Mouse (Mus musculus) embryonic facial prominence, embryonic 11.5 days (tissue): ENCODE results near the gene Morf4l2. TPM values are rescaled to one million over a fixed set of nuclear protein-coding genes. Genes with fewer than 3 reads are reported as not detected.
A peak's percentile ranks its signal among the peaks of the same experiment; 100 is the strongest.
"Not testable (repeated sequence)": the region's sequence is repeated elsewhere in the genome, so short reads cannot be mapped to it uniquely, and the experiment has no call there.

Experiments
- ATAC-seq: fragments of 200-750 bp; cut with Nextera tagmentation; replicated peaks from 2 replicates; pipeline ENCODE4 v1.8.0; 2017; ENCODE audit warnings: low read depth; ENCODE audit not compliant: insufficient number of reproducible peaks, low FRiP score, low TSS enrichment
- DNase-seq: peaks from one replicate; pipeline ENCODE4 v3.0.0-alpha.2; 2015; ENCODE audit warnings: low spot score
- H3K27ac ChIP-seq: fragments of 300-500 bp; sonication (generic); replicated peaks from 2 replicates; pipeline ENCODE4 v1.5.1; 2014; ENCODE audit warnings: mild to moderate bottlenecking, low read depth, low read length, control low read depth
- H3K27me3 ChIP-seq: fragments of 300-500 bp; sonication (generic); 2 replicates; pipeline ENCODE4 v1.6.1; 2014; ENCODE audit warnings: mild to moderate bottlenecking, low read length, moderate library complexity, mixed read lengths; ENCODE audit not compliant: control insufficient read depth, insufficient read depth
- H3K36me3 ChIP-seq: fragments of 300-500 bp; sonication (generic); replicated peaks from 2 replicates; pipeline ENCODE4 v1.6.1; 2014; ENCODE audit warnings: low read depth, mild to moderate bottlenecking, low read length, moderate library complexity, mixed read lengths; ENCODE audit not compliant: control insufficient read depth, insufficient read depth
- H3K4me1 ChIP-seq: fragments of 300-500 bp; sonication (generic); 2 replicates; pipeline ENCODE4 v1.6.1; 2014; ENCODE audit warnings: low read length, mixed read lengths; ENCODE audit not compliant: control insufficient read depth, insufficient read depth
- H3K4me2 ChIP-seq: fragments of 300-500 bp; sonication (generic); 2 replicates; pipeline ENCODE4 v1.6.1; 2014; ENCODE audit warnings: low read depth, mild to moderate bottlenecking, control low read depth, low read length, moderate library complexity
- H3K4me3 ChIP-seq: fragments of 300-500 bp; sonication (generic); 2 replicates; pipeline ENCODE4 v1.5.1; 2014; ENCODE audit warnings: low read depth, low read length, control low read depth
- H3K9ac ChIP-seq: fragments of 300-500 bp; sonication (generic); replicated peaks from 2 replicates; pipeline ENCODE4 v1.6.1; 2014; ENCODE audit warnings: mild to moderate bottlenecking, control low read depth, low read length
- H3K9me3 ChIP-seq: fragments of 300-500 bp; sonication (generic); replicated peaks from 2 replicates; pipeline ENCODE4 v1.6.1; 2016; ENCODE audit warnings: mild to moderate bottlenecking, low read length, inconsistent platforms, mixed read lengths; ENCODE audit not compliant: control insufficient read depth
- WGBS: fragments of 180-500 bp; shearing (Covaris S2); extraction: QIAGEN DNeasy Blood & Tissue Kit; methylation state at CpG from one replicate; pipeline ENCODE4 v1.1.7; 2014; 5-methylcytosine and 5-hydroxymethylcytosine counted together
- polyA plus RNA-seq: library from polyadenylated mRNA; unstranded; fragments of >200 nt; fragmentation: Nextera tagmentation; extraction: Ambion mirVana; gene quantifications from 2 replicates; pipeline ENCODE4 v1.2.1, GENCODE M21; 2014

The Morf4l2 gene
- polyA plus RNA-seq, 1 experiment from 2014 or later = 708 TPM

DNA sequence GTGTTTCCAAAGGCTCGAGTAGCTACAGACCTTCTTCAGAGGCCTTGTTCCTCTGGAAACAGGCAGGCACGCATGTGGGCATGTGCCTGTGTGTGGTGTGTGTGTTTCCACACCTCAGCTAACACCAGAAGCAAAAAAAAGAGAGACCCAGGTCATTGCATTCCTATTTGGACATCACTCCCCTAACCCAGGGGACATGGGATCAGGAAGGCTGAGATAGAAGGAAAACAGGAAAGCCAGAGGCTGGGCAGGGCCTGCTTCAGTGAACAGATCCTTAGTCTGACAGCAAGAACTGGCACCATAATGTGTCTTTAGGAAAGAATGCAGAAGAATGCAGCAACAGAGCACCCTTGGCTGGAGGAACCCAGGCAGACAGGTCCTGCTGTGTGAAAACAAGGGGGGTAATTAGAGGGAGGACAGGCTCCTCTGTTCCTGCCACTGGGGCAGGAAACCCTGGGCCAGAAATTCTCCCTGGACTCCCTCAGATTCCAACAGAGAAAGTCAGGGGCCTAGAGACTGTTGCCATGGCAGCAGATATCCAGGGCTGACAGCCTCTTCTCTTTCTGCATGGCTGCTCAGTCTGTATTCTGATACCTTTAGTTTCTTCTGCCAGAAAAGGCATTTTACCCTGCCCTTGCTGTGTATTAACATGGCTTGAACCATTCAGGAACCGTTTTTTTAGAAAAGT is 51.7 kb downstream of the Morf4l2 start:
- H3K4me3 ChIP-seq, H3K4me1 ChIP-seq, DNase-seq, H3K4me2 ChIP-seq, H3K27me3 ChIP-seq, H3K9ac ChIP-seq, H3K27ac ChIP-seq, H3K36me3 ChIP-seq, H3K9me3 ChIP-seq: not testable (repeated sequence)
- 54% methylated on average over 3 of the region's 3 CpGs for WGBS
- ATAC-seq = peak; percentile 83

Other genes with a start within 250 kb of the Morf4l2 start
- gene Kir3dl1, start 225.7 kb downstream of the Morf4l2 start, polyA plus RNA-seq = not detected in 2 replicates
- not detected in 2 replicates for gene Kir3dl2, start 199.6 kb downstream of the Morf4l2 start, polyA plus RNA-seq
- gene Tceal3, start 152.8 kb downstream of the Morf4l2 start, polyA plus RNA-seq = 6.7 and 8.2 TPM in 2 replicates
- 9.5 and 11.5 TPM in 2 replicates for gene Tceal1, start 35.7 kb downstream of the Morf4l2 start, polyA plus RNA-seq
- 0.14 TPM in 1 of 2 replicates, not detected in the other for gene Glra4, start 36.5 kb upstream of the Morf4l2 start, polyA plus RNA-seq
- gene Plp1, start 79.0 kb upstream of the Morf4l2 start, polyA plus RNA-seq = 15.8 and 16.0 TPM in 2 replicates
- gene Rab9b, start 125.1 kb upstream of the Morf4l2 start, polyA plus RNA-seq = 0.77 and 1.6 TPM in 2 replicates
- not detected in 2 replicates for gene H2bfm, start 183.6 kb upstream of the Morf4l2 start, polyA plus RNA-seq
- 92.4 and 92.5 TPM in 2 replicates for gene Tmsb15b2, start 231.8 kb upstream of the Morf4l2 start, polyA plus RNA-seq
- 11.8 and 12.9 TPM in 2 replicates for gene Tmsb15l, start 233.2 kb upstream of the Morf4l2 start, polyA plus RNA-seq
- 30.6 and 35.8 TPM in 2 replicates for gene Tmsb15b1, start 233.2 kb upstream of the Morf4l2 start, polyA plus RNA-seq
- 59.5 and 61.3 TPM in 2 replicates for gene Zcchc18, start 249.5 kb upstream of the Morf4l2 start, polyA plus RNA-seq